Mouse (Mus musculus) E14TG2a.4 (cell line): ENCODE data around the gene Bcl11b.

Experiments
- CTCF ChIP-seq: conservative IDR thresholded peaks from 2 replicates; pipeline ENCODE4 v1.5.1; 2014; ENCODE audit warnings: low read length
- NANOG ChIP-seq: IDR thresholded peaks from 2 replicates; pipeline ENCODE4 v1.6.1; 2014; ENCODE audit warnings: borderline replicate concordance, low read length, mixed read lengths
- POU5F1 ChIP-seq: IDR thresholded peaks from 2 replicates; pipeline ENCODE4 v1.6.1; 2014; ENCODE audit warnings: low read length, borderline replicate concordance

GRCm38 (mm10) chr12:108010346-108010745 is 6.9 kb upstream of the Bcl11b start:
- no peak for TF ChIP-seq POU5F1
- TF ChIP-seq CTCF = no peak
- TF ChIP-seq NANOG = no peak
